10 mouse cellular contexts compared by ENCODE assay signal in genomic region chr6:146321951-146322350, GRCm38 (mm10).
DNase-seq lines count a peak whose midpoint lies in the region; ATAC-seq and TF ChIP-seq lines count a peak whose summit lies in the region.
"Had no signal": no experiment of that assay in that cellular context is flagged by ENCODE, and none has a peak within 500 bp of the region (broad histone marks: within the 10 kb centered on the region; RNA-seq: fewer than 3 reads in every experiment).

No protein-coding gene starts in this region.

- no peaks in the 10 kb centered on the region for H3K9me3 ChIP-seq in kidney, embryonic 14.5 days (ENCODE audit: control insufficient read depth, low read length)
- no peaks in the 10 kb centered on the region for H3K9me3 ChIP-seq in kidney, postnatal 0 days (replicated peaks; ENCODE audit: low read length)
- no peaks in the 10 kb centered on the region for H3K9me3 ChIP-seq in hindbrain, postnatal 0 days (ENCODE audit: low read length)

- no peak for TF ChIP-seq CTCF in kidney, postnatal 0 days (IDR thresholded peaks at IDR 0.05; ENCODE audit: low read depth)
- no peak for TF ChIP-seq CTCF in hindbrain, postnatal 0 days (IDR thresholded peaks at IDR 0.05; ENCODE audit: low read depth)

- no peaks in the 10 kb centered on the region for H3K36me3 ChIP-seq in kidney, embryonic 14.5 days (ENCODE audit: control insufficient read depth, insufficient read depth, low read length)
- H3K36me3 ChIP-seq in kidney, postnatal 0 days (ENCODE audit: insufficient read depth, low read length): no peaks in the 10 kb centered on the region
- H3K36me3 ChIP-seq in hindbrain, postnatal 0 days (ENCODE audit: insufficient read depth, low read length): no peaks in the 10 kb centered on the region

- no peak; the same call in 1 of the 2 replicates for ATAC-seq in kidney, embryonic 14.5 days (ENCODE audit: low FRiP score, low TSS enrichment)
- no peak for ATAC-seq in kidney, postnatal 0 days (replicated peaks; ENCODE audit: low FRiP score, low read depth)
- ATAC-seq in hindbrain, postnatal 0 days: no peak

- no peak overlapping the region for H3K4me3 ChIP-seq in kidney, embryonic 14.5 days (ENCODE audit: low read length)
- H3K4me3 ChIP-seq in kidney, postnatal 0 days (replicated peaks; ENCODE audit: low read depth, low read length): no peak overlapping the region
- no peak overlapping the region for H3K4me3 ChIP-seq in hindbrain, postnatal 0 days (ENCODE audit: low read length)
- H3K4me3 ChIP-seq: erythroblast, embryonic 14.5 days had no signal

- 51% methylated on average over 4 of the region's 4 CpGs for WGBS in kidney, embryonic 14.5 days
- WGBS in kidney, postnatal 0 days: 45% methylated on average over 4 of the region's 4 CpGs
- 70% methylated on average over 4 of the region's 4 CpGs for WGBS in hindbrain, postnatal 0 days

- peak; percentile 31 to 88 for DNase-seq in adrenal gland, adult (ENCODE audit: inconsistent age in 2 of 2, low spot score in 1 of 2)
- DNase-seq in adrenal gland, adult 8-10 months: no peak
- DNase-seq in kidney, adult 18-20 months: peak; percentile 39
- DNase-seq in kidney, postnatal 0 days (ENCODE audit: low spot score): peak; percentile 67
- peak; percentile 9 for DNase-seq in lung, postnatal 36 days
- no peak for DNase-seq in hindbrain, postnatal 0 days (ENCODE audit: low spot score)
- no peak for DNase-seq in yolk sac, embryonic 10.5 days (ENCODE audit: low spot score)
- DNase-seq: heart, postnatal 10 days had no signal

- H3K4me1 ChIP-seq in kidney, embryonic 14.5 days (ENCODE audit: control insufficient read depth, insufficient read depth, low read length): no peaks in the 10 kb centered on the region
- no peaks in the 10 kb centered on the region for H3K4me1 ChIP-seq in kidney, postnatal 0 days (replicated peaks; ENCODE audit: insufficient read depth, low read length)
- H3K4me1 ChIP-seq in hindbrain, postnatal 0 days (ENCODE audit: insufficient read depth, low read length): no peaks in the 10 kb centered on the region

- H3K27me3 ChIP-seq in kidney, embryonic 14.5 days (ENCODE audit: control insufficient read depth, insufficient read depth, low read length): no peaks in the 10 kb centered on the region
- no peaks in the 10 kb centered on the region for H3K27me3 ChIP-seq in kidney, postnatal 0 days (ENCODE audit: insufficient read depth, low read length)
- no peaks in the 10 kb centered on the region for H3K27me3 ChIP-seq in hindbrain, postnatal 0 days (ENCODE audit: insufficient read depth, low read length)

- H3K27ac ChIP-seq in kidney, embryonic 14.5 days (ENCODE audit: low read depth, low read length): no peak overlapping the region
- H3K27ac ChIP-seq in kidney, postnatal 0 days: no peak overlapping the region
- no peak overlapping the region for H3K27ac ChIP-seq in hindbrain, postnatal 0 days

- H3K9ac ChIP-seq in kidney, embryonic 14.5 days (ENCODE audit: low read depth, low read length): no peak overlapping the region
- no peak overlapping the region for H3K9ac ChIP-seq in kidney, postnatal 0 days (ENCODE audit: low read depth, low read length)
- no peak overlapping the region for H3K9ac ChIP-seq in hindbrain, postnatal 0 days (replicated peaks; ENCODE audit: low read length)

- no peak overlapping the region for H3K4me2 ChIP-seq in kidney, embryonic 14.5 days (replicated peaks; ENCODE audit: low read depth, low read length)
- H3K4me2 ChIP-seq in kidney, postnatal 0 days (ENCODE audit: low read length): no peak overlapping the region
- no peak overlapping the region for H3K4me2 ChIP-seq in hindbrain, postnatal 0 days (ENCODE audit: low read depth, low read length)

Comparison
In these comparisons a context has a peak if more than half of its experiments do, and no peak if none do; other contexts are left out.
1. DNase-seq: peak in adrenal gland, adult (2 of 2), kidney, adult 18-20 months (single experiment), kidney, postnatal 0 days (single experiment) and lung, postnatal 36 days (single experiment); none in adrenal gland, adult 8-10 months (single experiment), hindbrain, postnatal 0 days (single experiment) and yolk sac, embryonic 10.5 days (single experiment).